ENCODE assay signal across 20 mouse cellular contexts in genomic region chr3:116024669-116025068, GRCm38 (mm10). TPM values are rescaled to one million over a fixed set of nuclear protein-coding genes. Genes with fewer than 3 reads are reported as not detected.
DNase-seq lines count a peak whose midpoint lies in the region; ATAC-seq and TF ChIP-seq lines count a peak whose summit lies in the region.
"Had no signal": no experiment of that assay in that cellular context is flagged by ENCODE, and none has a peak within 500 bp of the region (broad histone marks: within the 10 kb centered on the region; RNA-seq: fewer than 3 reads in every experiment).

No protein-coding gene starts in this region.

- peaks cover 3% of the 10 kb centered on the region for H3K36me3 ChIP-seq in forebrain, embryonic 16.5 days (ENCODE audit: control insufficient read depth, insufficient read depth)
- peaks cover 13% of the 10 kb centered on the region for H3K36me3 ChIP-seq in forebrain, postnatal 0 days (ENCODE audit: insufficient read depth)
- H3K36me3 ChIP-seq in embryonic facial prominence, embryonic 14.5 days (ENCODE audit: control insufficient read depth, insufficient read depth, low read length): 0 out of 2 replicates have a peak, but pooled peaks cover 11% of the 10 kb centered on the region

- peak; percentile 45; the same call in 1 of the 2 replicates for ATAC-seq in forebrain, embryonic 16.5 days
- ATAC-seq in forebrain, postnatal 0 days: no peak
- no peak for ATAC-seq in embryonic facial prominence, embryonic 14.5 days (ENCODE audit: low read depth)
- ATAC-seq in monocyte, adult 5-6 weeks (replicated peaks; ENCODE audit: insufficient number of reproducible peaks, low FRiP score, low TSS enrichment, poor library complexity, severe bottlenecking): no peak

- no peak overlapping the region for H3K4me3 ChIP-seq in forebrain, embryonic 16.5 days (replicated peaks; ENCODE audit: low read length)
- H3K4me3 ChIP-seq in forebrain, postnatal 0 days (ENCODE audit: low read depth, low read length): no peak overlapping the region
- no peak overlapping the region for H3K4me3 ChIP-seq in embryonic facial prominence, embryonic 14.5 days (ENCODE audit: low read depth, low read length)
- H3K4me3 ChIP-seq: embryonic facial prominence, embryonic 13.5 days; heart, embryonic 13.5 days; limb, embryonic 15.5 days; liver, embryonic 15.5 days had no signal

- no peak overlapping the region for H3K9ac ChIP-seq in forebrain, embryonic 16.5 days (replicated peaks; ENCODE audit: low read depth, low read length)
- no peak overlapping the region for H3K9ac ChIP-seq in forebrain, postnatal 0 days
- H3K9ac ChIP-seq in embryonic facial prominence, embryonic 14.5 days (ENCODE audit: low read depth, low read length): no peak overlapping the region
- H3K9ac ChIP-seq: embryonic facial prominence, embryonic 13.5 days; heart, embryonic 13.5 days; hindbrain, embryonic 14.5 days; limb, embryonic 15.5 days; liver, embryonic 15.5 days had no signal

- no peaks in the 10 kb centered on the region for H3K27me3 ChIP-seq in forebrain, embryonic 16.5 days (replicated peaks; ENCODE audit: control insufficient read depth, insufficient read depth, low read length)
- H3K27me3 ChIP-seq in forebrain, postnatal 0 days (ENCODE audit: insufficient read depth, low read length): no peaks in the 10 kb centered on the region
- no peaks in the 10 kb centered on the region for H3K27me3 ChIP-seq in embryonic facial prominence, embryonic 14.5 days (replicated peaks; ENCODE audit: control insufficient read depth, insufficient read depth, low read length)
- H3K27me3 ChIP-seq: embryonic facial prominence, embryonic 13.5 days; heart, embryonic 13.5 days; limb, embryonic 15.5 days; liver, embryonic 15.5 days; Patski had no signal

- H3K27ac ChIP-seq in forebrain, embryonic 16.5 days (ENCODE audit: low read length): no peak overlapping the region
- no peak overlapping the region for H3K27ac ChIP-seq in forebrain, postnatal 0 days (ENCODE audit: low read depth, low read length)
- H3K27ac ChIP-seq in embryonic facial prominence, embryonic 14.5 days (replicated peaks; ENCODE audit: low read depth, low read length): no peak overlapping the region
- H3K27ac ChIP-seq: embryonic facial prominence, embryonic 13.5 days; heart, embryonic 13.5 days; hindbrain, embryonic 14.5 days; limb, embryonic 15.5 days; liver, embryonic 15.5 days had no signal

- no peaks in the 10 kb centered on the region for H3K9me3 ChIP-seq in forebrain, embryonic 16.5 days (ENCODE audit: control insufficient read depth, low read length)
- H3K9me3 ChIP-seq in forebrain, postnatal 0 days (ENCODE audit: low read length): no peaks in the 10 kb centered on the region
- no peaks in the 10 kb centered on the region for H3K9me3 ChIP-seq in embryonic facial prominence, embryonic 14.5 days (ENCODE audit: control insufficient read depth, low read length)
- H3K9me3 ChIP-seq: embryonic facial prominence, embryonic 13.5 days; heart, embryonic 13.5 days; limb, embryonic 15.5 days; liver, embryonic 15.5 days had no signal

- 57% methylated on average over 5 of the region's 5 CpGs for WGBS in forebrain, embryonic 16.5 days
- 60% methylated on average over 5 of the region's 5 CpGs for WGBS in forebrain, postnatal 0 days
- WGBS in embryonic facial prominence, embryonic 14.5 days: 51% methylated on average over 5 of the region's 5 CpGs

- no peak for TF ChIP-seq CTCF in forebrain, postnatal 0 days (IDR thresholded peaks at IDR 0.05; ENCODE audit: low read depth)

- no peak overlapping the region for H3K4me2 ChIP-seq in forebrain, embryonic 16.5 days (ENCODE audit: low read length)
- no peak overlapping the region for H3K4me2 ChIP-seq in forebrain, postnatal 0 days (ENCODE audit: low read depth)
- no peak overlapping the region for H3K4me2 ChIP-seq in embryonic facial prominence, embryonic 14.5 days (ENCODE audit: low read depth, low read length)
- H3K4me2 ChIP-seq: embryonic facial prominence, embryonic 13.5 days; heart, embryonic 13.5 days; hindbrain, embryonic 14.5 days; limb, embryonic 15.5 days; liver, embryonic 15.5 days had no signal

- no peak for DNase-seq in forebrain, postnatal 0 days
- DNase-seq in 3T3-L1 (ENCODE audit: low read depth, low spot score) (peak; percentile 82), NIH3T3 (ENCODE audit: low read depth) (peak; percentile 77)
- DNase-seq in embryonic facial prominence, embryonic 14.5 days (ENCODE audit: low spot score): peak; percentile 31
- no peak for DNase-seq in ovary, postnatal 14 days (ENCODE audit: low spot score)
- DNase-seq in right cerebral cortex, postnatal 10 days (ENCODE audit: low spot score in 2 of 2): no peak
- DNase-seq: adrenal gland, postnatal 14 days; cerebellum, adult 8-10 months; gastrocnemius, postnatal 10 days; heart, adult 18-20 months; midbrain, embryonic 14.5 days; thymus, postnatal 25 days had no signal

- H3K4me1 ChIP-seq in forebrain, embryonic 16.5 days (replicated peaks; ENCODE audit: control insufficient read depth, insufficient read depth, low read length): no peaks in the 10 kb centered on the region
- no peaks in the 10 kb centered on the region for H3K4me1 ChIP-seq in forebrain, postnatal 0 days (ENCODE audit: insufficient read depth)
- no peaks in the 10 kb centered on the region for H3K4me1 ChIP-seq in embryonic facial prominence, embryonic 14.5 days (ENCODE audit: control insufficient read depth, insufficient read depth, low read length)
- H3K4me1 ChIP-seq: liver, embryonic 15.5 days had no signal

RNA-seq across cellular contexts. Expression of gene Extl2, which starts 17.4 kb away (rescaled TPM):
- polyA plus RNA-seq in forebrain, embryonic 16.5 days (2015; fragmentation: Nextera tagmentation; extraction: Ambion mirVana): 24.3 and 26.8 TPM in 2 replicates
- 38.3 and 40.3 TPM in 2 replicates for total RNA-seq in forebrain, postnatal 0 days (2014; rRNA removed)
- 28.7 and 33.5 TPM in 2 replicates for polyA plus RNA-seq in forebrain, postnatal 0 days (2015; fragmentation: Nextera tagmentation; extraction: Ambion mirVana)
- polyA plus RNA-seq in embryonic facial prominence, embryonic 14.5 days (2014; fragmentation: Nextera tagmentation; extraction: Ambion mirVana): 23.8 and 27.1 TPM in 2 replicates
- 3.0 to 6.3 TPM (median 4.1 TPM) in 3 replicates for total RNA-seq in monocyte, adult 5-6 weeks (2017)

RNA-seq across cellular contexts. Expression of gene Slc30a7, which starts 17.5 kb away (rescaled TPM):
- 19.0 and 22.4 TPM in 2 replicates for polyA plus RNA-seq in forebrain, embryonic 16.5 days (2015; fragmentation: Nextera tagmentation; extraction: Ambion mirVana)
- 21.1 and 39.1 TPM in 2 replicates for total RNA-seq in forebrain, postnatal 0 days (2014; rRNA removed)
- polyA plus RNA-seq in forebrain, postnatal 0 days (2015; fragmentation: Nextera tagmentation; extraction: Ambion mirVana): 7.2 and 10.7 TPM in 2 replicates
- 34.3 and 40.7 TPM in 2 replicates for polyA plus RNA-seq in embryonic facial prominence, embryonic 14.5 days (2014; fragmentation: Nextera tagmentation; extraction: Ambion mirVana)
- 40.1 to 60.1 TPM (median 48.5 TPM) in 3 replicates for total RNA-seq in monocyte, adult 5-6 weeks (2017)

Comparison
In these comparisons a context has a peak if more than half of its experiments do, and no peak if none do; other contexts are left out.
1. DNase-seq: peak in 3T3-L1 (single experiment), NIH3T3 (single experiment) and embryonic facial prominence, embryonic 14.5 days (single experiment); none in forebrain, postnatal 0 days (single experiment), ovary, postnatal 14 days (single experiment) and right cerebral cortex, postnatal 10 days (0 of 2).